Mouse (Mus musculus) embryo, embryonic 10 days (tissue): ENCODE measurements at regions not wholly inside any gene's neighbourhood (a gene's known extent, or its start where the extent isn't known, plus 50 kb on each side); places are given as distances from the start of the nearest gene placed in this dataset.

Source experiments
- DNase-seq: peaks from one replicate; pipeline ENCODE4 v3.0.0-alpha.2; 2015; ENCODE audit warnings: low spot score

DNA sequence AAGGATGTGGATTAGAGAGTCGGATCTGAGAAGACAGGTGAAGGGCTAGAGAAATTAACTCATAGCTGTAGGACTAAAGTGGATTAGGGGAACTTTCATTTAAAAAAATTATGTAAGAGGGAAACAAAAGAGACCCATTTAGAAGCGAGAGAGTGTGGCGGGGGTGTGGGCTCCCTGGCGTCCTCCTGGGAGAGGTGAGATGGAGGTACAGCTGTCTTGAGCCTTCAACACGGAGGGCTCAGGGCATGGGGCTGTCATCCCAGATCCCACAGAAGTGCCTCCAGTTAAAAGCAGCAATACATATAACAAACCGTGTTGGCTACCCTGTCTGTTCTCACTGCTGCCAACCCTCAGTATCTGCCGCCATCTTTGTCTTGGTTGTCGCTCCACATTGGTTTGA lies 284.6 kb upstream of the Prickle1 start:
- DNase-seq: no peak

DNA sequence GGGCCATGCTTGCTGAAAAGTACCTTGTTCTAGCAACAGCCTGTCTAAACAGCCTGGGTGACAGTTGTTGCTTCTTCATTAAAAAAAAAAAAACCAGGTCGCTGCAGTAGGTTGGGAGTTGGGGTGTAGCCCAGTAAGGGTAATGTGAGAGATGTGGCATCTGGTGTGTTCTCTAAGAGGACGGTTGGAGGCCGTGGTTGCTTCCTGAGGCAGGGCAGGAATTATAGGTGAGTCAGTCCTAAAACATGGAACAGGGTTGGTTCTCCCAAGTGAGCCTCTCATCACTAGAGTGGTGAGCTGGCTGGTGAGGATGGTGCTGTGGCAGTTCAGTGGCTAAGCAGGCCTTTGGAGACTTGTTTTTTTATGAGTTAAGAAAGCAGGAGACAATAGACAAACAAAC lies 283.3 kb upstream of the Prickle1 start:
- no peak for DNase-seq

DNA sequence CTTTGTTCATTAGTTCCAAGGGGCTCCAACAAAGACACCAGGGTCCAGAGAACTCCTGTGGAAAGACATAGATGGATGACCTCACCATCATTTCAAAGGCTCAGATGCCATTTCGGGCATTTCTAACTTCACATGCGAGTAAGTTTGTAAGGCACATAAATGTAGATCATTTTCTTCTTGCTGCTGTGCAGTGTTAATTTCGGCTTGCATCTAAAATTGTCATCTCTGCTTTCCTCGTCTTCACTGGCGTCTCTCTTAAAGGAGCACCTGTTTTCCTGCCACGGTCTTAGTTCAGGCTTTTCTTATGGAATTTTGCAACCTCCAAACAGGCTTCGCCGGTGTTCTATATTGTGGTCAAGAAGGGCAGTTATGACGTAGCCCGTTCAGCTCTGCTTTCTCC lies 280.6 kb upstream of the Prickle1 start:
- DNase-seq: no peak

DNA sequence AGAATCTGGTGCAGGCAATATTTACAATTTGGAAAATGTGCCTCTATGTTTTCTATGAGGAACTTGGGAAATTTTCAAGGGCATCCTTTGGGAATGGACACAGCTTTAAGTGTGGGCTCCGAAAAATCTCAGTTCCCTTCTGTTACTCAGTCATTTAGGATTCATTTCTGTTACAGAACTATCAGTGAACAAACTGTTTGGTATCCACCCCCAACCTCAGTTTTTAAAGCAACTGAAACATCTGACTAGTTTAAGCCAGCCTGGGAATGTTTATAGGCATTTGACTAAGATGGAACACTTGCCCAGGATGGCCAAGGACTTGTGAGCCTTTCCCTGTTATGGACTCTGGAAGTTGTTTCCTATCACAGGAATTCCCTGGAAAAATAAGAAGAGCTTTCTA lies 280.0 kb upstream of the Prickle1 start:
- DNase-seq: no peak

DNA sequence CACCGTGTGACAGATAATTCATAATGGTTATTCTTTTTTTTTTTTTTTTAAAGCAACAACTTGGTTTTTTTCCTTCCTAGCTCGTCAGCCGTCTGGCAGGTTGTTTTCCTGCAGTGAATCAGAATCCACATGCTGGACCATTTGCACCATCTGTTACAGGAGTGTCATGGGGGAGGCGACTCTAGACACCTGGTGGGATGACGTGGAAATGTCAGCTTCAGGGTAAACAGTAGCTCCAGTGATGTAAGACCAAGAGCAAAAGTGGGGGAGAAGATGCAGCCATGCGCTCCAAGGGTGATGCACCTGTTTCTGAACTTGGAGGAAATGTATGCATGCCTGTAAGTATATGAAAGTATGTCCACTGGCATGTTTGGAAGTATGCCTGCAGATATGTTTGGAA lies 278.5 kb upstream of the Prickle1 start:
- no peak for DNase-seq

DNA sequence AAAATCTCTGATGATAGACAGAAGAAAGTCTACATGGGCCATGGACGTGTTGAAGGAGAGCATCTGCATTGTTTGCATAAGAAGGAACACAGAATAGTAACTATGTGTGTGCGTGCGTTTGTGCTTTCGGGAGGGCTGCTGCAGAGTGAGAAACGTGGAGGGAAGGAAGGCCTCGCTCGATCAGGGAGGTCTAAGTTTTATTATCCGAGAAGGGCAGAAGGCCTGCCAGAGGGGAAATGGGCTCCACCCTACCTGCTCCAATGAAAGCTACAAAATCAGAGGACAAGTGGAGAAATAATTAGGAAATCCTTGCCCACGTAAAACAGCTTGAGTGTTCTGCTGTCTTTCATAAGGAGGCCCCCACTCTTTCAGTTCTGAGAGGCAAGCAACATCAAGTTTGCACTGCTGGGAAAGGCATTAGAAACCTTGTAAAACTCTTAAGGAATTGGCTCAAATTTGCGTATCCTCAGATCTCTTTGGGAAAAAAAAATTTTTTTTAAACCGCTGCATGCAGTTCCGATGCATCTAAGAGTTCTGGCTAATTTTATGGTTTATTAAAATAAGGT lies 261.7 kb upstream of the Prickle1 start:
- no peak for DNase-seq

DNA sequence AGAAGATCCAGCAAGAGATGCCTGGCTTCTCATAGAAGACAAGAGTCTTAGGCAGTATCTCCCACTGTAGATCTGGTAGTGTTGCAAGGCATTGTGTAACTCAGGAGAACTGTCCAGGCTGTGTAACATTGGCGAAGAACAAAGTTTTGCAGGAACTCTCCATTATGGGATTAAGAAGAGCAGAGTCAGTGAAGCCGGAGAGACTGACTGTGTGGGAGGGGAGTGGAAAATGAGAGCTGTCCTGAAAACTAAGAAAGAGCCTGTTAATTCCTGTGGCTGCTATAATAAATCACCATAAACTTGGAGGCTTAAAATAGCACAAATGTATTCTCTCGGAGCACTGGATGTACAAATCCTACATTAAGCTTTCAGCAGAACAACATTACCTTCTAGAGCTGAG lies 257.5 kb upstream of the Prickle1 start:
- no peak for DNase-seq

DNA sequence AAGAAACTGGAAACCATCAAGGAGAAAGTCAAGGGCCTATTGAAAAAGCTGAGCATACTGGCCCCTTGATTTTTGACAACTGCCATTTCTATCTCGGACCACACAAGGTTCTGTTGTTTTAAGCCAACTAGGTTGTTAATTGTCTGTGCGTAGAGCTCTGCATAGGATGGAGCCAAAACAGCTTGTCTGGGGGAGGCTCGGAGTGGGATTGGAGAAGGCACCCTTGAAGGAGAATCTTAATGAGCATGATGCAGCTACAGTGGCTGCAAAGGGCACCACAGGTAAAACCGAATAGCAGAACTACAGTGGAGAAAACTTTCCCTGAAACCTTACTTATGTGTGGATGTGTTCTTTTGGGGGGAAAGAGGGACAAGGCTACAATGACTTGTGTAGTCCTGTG lies 256.4 kb upstream of the Prickle1 start:
- DNase-seq: no peak

DNA sequence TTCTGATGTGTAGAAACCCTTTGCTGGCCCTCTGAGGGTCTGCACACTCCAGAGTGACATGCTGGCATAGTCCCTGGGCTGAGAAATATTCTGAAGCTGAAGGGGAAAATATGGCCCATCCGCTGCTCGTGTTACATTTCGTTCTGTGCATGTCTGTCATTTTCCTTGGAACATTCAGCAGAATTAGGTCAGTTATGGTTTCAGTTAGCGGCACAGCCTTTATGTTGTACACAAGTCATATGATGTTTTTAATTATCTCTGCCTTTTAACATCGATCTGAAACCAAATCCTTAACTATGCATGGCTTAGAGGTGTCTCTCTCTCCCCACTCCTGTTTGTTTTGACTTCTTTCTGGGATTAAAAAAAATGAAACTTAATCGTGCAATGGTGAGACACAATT lies 254.7 kb upstream of the Prickle1 start:
- DNase-seq: no peak

DNA sequence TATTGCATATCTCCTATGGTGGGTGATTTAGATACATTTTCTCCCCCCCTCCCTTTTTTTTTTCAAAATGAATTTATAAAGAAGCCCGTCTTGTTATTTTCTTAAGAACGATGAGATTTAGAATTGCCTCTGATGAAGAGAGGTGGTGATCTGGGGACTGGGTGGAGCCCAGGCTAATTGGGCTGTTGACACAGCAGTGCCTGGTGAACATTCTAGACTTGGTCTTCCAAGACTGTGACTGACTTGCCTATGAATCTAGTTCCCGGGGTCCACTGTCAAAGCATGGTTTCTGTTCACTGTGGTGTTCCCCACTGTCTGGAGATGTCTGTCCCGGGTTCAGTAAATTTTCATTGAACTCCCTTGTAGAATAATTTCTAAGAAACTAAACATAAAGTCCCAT lies 253.1 kb upstream of the Prickle1 start:
- DNase-seq: no peak

DNA sequence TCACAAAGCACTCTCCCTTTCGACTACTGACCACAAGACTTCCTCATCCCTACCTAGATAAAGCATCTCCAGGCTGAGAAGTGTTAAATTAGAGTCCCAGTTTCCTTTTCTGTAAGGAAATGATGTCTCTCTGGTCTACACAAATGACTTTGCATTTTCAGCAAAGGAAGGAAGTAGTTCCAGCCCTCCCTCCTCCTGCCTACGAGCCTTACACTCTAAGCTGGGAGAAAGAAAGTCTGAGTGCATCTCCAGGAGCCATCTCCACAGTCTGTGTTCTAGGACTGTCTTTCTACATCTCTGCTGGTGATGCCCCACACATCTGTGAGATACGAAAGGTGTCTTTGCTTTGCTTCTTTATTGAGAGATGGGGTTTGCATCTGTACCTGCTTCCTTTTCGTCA lies 251.1 kb upstream of the Prickle1 start:
- no peak for DNase-seq

DNA sequence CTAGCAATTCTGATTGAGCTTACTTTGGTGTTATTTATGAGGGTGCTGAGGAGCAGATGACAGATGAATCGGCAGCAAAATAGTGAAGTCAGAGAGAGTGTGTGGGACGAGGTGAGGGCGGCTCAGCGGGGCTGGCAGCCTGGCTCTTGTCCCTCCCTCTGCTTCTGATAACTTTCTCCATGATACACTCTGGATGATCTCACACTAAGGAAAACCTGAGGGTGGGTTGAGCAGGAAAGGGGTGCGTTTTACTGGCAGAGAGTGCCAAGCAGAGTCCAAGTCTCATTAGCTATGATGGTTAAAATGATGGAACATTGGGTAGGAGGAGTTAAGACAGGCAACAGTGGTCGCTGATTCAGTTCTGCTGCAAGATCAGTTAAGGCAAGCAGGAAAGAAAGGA lies 250.1 kb upstream of the Prickle1 start:
- DNase-seq: no peak

DNA sequence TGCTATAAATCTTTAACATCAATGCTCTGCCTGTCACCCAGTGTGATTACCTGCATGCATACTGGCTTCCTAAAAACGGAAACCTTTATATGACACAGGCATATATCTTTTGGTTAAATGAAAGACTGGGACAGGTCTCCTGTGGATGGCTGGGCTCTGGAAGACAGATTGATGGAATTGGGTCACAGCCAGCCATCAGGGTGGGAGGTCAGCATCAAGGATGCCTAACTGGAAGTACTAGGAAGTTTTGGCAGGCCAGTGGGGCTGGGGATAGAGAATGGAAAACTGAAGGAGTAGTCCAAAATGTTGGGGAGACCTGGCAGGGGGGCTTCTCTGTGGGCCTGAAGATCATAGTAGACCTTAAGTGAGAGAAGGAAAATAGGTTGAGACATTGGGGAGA lies 237.3 kb upstream of the Prickle1 start:
- DNase-seq: no peak

DNA sequence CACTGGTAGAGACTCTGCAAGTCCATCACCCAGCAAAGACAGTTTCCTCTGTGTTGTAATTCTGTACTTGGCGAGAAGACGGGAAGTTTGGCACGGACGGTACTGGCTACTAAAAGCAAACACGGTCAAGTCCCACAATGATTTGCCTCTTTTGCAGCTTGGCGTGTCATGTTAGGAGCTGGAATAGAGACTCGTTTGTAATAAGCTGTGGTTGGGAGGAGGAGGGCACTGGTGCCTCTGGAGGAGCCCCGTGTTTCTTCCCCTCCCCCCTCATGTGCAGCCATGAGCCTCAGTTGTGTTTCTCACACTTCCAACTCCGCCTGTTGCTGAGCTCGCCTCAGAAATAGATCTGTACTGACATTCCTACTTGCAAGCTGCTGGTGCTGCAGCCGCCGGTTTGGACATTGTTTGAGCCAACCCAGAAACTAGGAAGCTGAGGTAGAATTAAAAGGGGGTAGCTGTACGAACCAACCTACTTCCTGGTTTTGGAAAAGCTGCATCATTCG lies 236.8 kb upstream of the Prickle1 start:
- DNase-seq: no peak

DNA sequence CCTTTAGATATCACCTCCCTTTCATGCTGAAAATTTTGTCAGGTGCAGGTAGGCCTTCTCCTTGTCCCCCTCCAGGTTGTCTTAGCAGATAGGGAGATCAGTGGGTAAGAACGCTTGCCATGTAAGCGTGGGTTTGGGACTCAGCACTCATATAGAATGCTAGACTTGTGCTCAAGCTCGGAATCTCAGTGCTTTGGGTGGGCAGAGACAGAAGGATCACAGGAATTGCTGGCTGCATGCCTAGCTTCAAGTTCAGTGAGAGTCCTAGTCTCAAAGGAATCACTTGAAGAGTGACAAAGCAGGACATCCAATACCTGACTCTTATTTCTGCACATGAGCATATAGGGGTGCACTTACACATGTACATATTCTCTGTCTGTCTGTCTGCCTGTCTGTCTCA lies 235.5 kb upstream of the Prickle1 start:
- no peak for DNase-seq

DNA sequence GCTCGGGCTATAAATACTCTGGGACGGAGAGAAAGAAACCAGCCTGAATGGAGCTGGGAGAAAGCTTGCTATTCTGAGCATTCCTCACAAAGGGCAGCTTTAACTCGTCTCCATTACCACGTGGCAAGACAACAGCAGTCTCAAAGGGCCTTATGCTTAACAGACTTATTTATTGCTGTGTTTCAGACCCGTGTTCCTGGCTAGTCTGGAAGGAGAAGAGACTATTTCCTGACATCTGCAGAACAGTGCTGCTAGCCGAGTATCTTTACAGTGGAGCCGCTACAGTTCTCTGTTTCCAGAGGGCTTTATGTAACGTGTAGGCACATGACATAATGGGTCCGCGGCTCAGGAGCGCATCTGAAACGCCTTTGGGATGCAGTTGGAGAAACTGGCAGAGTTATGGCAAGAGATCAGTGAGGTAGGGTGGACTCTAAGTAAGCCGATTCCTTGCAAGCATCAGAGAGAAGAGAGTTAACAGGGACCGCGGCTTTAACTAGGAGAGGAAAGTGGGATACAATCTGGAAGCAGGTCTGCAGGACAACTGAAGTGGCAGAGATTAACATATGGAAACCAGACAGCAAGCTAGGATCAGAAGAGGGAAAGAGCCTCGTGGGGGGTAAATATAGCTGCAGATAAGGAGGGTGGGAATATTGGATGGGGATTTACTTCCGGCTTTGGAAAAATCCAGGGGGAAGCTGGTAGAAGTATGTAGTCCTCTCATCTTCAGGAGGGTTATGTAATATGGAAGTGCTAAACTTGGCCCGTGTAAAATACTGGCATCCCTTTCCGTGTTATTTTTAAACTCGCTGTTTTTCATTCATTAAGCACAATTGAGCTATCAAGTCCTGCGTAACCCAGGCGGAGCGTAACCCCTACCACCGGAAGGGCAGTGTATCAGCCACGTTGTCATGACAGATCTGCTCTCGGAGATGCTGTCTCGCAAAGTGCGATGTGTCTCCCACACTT lies 229.3 kb upstream of the Prickle1 start:
- DNase-seq: peak; percentile 33

DNA sequence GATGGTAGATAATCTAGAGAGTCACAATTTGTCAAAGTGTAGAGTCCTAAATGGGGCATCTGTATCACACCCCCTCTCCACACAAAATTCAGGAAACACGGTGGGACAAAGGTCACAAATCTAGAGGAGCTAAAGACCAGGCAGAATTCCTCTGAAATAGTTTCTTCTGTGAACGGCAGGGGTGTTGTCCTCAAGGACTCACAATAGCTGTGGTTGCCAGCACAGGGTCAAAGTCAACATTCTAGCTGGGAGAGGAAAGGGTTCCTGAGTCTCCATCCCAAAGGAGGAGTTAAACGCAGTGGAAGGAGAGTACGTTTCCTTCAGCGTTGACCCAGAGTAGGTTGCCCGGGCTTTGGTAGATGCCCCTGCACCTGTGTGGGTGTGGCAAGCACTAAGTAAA lies 225.5 kb upstream of the Prickle1 start:
- no peak for DNase-seq

DNA sequence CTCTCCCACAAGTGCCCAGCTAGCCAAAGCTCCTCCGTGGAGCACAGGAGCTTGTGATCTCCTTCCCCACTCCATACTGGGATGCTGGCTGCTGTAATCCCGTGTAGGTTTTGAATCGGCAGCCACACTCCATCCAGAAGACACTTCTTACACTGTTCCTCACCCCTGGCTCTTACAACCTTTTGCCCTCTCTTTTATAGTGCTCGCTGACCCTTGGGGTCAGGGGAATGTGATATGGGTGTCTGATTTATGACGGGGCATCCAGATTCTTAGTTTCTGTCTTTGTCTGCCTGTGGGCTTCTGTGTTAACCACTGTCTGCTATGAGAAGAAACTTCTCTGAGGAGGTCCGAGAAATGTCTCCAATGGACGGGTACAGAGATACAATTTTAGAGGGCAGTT lies 216.3 kb upstream of the Prickle1 start:
- DNase-seq: peak; percentile 52

DNA sequence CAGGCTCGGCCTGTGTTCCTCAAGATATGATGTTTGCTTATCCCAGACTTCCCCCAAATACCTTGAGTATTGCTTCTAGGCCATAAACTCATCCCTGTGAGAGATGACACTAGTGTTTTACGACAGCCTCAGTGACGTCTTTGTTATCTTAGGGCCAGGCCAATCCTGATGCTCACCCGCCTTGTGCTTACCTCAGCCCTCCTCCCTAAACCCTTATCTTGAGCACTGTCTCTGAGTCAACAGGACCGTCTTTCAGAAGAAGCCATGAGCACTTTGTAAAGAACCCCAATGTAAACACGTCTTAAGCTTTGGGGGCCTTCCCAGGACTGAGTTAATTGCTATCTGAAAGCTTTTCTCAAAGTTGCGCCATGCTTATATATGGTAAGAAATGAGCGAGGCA lies 212.3 kb upstream of the Prickle1 start:
- no peak for DNase-seq

DNA sequence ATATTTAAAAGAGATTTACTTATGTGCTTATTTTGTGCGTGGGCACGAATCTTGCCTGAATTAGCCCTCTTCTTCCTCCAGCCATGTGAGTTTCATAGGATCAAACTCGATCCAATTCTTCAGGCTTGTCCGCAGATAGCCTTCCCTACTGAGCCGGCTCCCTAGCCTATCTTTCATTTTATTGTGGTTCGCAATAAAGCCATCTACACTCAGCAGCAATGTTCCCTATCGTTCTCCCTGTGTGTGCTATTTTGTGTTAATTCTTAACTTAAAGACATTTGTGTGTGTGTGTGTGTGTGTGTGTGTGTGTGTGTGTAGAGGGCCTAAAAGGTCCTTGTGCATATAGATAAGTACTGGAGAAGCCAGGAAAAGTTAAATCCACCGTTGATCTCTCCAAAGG lies 211.8 kb upstream of the Prickle1 start:
- DNase-seq: no peak

DNA sequence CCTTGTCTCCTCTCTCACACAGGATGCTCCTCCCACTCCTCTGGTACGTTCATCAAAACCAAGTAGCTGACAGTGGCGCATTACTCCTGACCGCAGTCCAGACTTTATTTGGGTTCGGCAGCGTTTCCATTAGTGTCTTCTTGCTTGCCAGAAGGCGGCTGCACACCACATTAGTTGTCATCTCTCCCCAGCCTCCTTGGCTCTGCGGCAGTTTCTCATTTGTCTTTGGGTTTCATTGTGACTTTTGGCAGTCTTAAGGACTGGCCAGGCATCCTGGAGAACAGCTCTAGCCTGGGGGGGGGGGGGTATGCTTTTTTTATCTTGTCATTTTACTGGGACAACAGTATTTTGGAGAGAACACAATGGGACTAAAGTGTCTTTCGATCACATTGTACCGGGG lies 209.0 kb upstream of the Prickle1 start:
- DNase-seq: no peak

DNA sequence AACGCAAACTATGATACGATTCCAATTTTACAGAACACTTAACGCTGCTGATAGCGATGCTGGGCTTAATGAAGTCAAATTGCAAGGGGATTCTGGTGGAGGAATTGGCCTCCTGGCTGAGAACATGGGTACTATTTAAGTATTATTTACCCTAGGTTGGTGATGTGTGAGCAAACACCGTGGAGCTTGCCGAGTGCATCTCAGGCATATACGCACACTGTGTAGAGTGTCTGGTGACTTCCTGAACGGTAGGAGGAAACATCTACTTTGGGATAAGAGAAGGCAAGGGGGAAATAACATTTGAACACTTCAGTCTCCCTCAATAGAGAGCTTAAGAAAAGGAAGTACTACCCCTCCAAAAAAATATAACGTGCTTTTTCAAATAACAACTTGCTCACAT lies 194.8 kb upstream of the Prickle1 start:
- no peak for DNase-seq

DNA sequence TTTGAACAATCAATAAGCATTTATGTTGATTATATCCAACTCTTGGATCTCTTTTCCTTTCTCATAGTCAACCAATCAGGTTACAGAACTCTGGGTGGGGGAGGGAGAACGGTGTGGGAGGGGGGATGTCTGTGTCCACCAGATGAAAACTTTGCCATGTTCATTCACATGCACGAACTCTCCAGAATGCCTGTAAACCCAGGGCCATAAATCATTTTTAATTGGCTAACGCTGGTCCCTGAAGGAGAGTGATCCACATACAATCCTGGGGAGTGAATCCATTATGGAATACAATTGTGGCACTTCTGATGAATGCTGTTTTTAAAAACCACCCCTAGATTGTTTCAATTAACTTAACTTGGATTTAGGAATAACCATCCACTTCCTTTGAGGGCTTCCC lies 194.1 kb upstream of the Prickle1 start:
- no peak for DNase-seq

DNA sequence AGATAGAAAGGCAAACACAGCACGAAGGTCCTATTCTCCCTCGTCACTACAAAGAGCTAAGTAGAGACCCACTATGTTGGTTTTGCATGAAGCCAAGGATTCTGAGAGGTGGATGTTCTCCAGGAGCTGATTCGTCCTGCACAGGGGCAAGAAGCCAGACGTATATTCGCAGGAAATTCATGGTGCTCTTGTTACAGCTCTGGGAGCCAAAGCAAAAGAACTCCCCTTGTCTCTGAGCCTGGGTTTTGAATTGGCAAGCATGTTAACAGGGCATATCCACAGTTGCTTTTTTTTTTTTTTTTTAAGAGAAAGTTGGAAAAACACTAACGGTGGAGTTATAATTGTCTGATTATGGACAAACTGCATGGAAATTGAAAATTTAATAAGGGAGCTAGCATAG lies 191.7 kb upstream of the Prickle1 start:
- DNase-seq: no peak
